Mouse (Mus musculus) MEL (cell line): ENCODE measurements around the gene Ubxn7.

Experiments used
- CHD1 ChIP-seq: IDR thresholded peaks from 2 replicates; pipeline ENCODE4 v1.6.1; 2012; ENCODE audit warnings: low read depth, mild to moderate bottlenecking, inconsistent platforms, low read length, improper control_type of control experiment
- CTCF ChIP-seq, 3 experiments: IDR thresholded peaks in 2 of 3; conservative IDR thresholded peaks in 1 of 3; 2 replicates each; pipeline ENCODE4 v1.5.1; 2011 to 2012; ENCODE audit warnings: low read length in 3 of 3, low read depth in 2 of 3, mild to moderate bottlenecking in 2 of 3, improper control_type of control experiment in 1 of 3, inconsistent platforms in 1 of 3, mixed read lengths in 1 of 3, moderate library complexity in 1 of 3; ENCODE audit not compliant: control insufficient read depth in 1 of 3, insufficient read depth in 1 of 3, poor library complexity in 1 of 3, severe bottlenecking in 1 of 3
- EP300 ChIP-seq, 2 experiments: IDR thresholded peaks; 2 replicates each; pipeline ENCODE4 v1.6.1; 2011; ENCODE audit warnings: improper control_type of control experiment in 2 of 2, low read length in 2 of 2, low read depth in 1 of 2, mild to moderate bottlenecking in 1 of 2
- KAT2A ChIP-seq: conservative IDR thresholded peaks from 2 replicates; pipeline ENCODE4 v1.6.1; 2012; ENCODE audit warnings: low read depth, low read length, improper control_type of control experiment, inconsistent platforms
- POLR2A ChIP-seq, 2 experiments: IDR thresholded peaks; 2 replicates each; pipeline ENCODE4 v1.6.1; 2011 to 2012; ENCODE audit warnings: low read length in 2 of 2, mild to moderate bottlenecking in 2 of 2, control low read depth in 1 of 2, improper control_type of control experiment in 1 of 2, low read depth in 1 of 2, moderate library complexity in 1 of 2; ENCODE audit not compliant: control insufficient read depth in 1 of 2, insufficient read depth in 1 of 2, poor library complexity in 1 of 2
- POLR2AphosphoS2 ChIP-seq: IDR thresholded peaks from 2 replicates; pipeline ENCODE4 v1.6.1; 2011; ENCODE audit warnings: low read length, improper control_type of control experiment
- POLR2AphosphoS5 ChIP-seq: IDR thresholded peaks from 2 replicates; pipeline ENCODE4 v1.6.1; 2012; ENCODE audit warnings: low read depth, borderline replicate concordance, mild to moderate bottlenecking, inconsistent platforms, low read length, moderate library complexity, mixed read lengths
- SIN3A ChIP-seq: IDR thresholded peaks from 2 replicates; pipeline ENCODE4 v1.6.1; 2012; ENCODE audit warnings: low read length, improper control_type of control experiment, inconsistent platforms
- SMC3 ChIP-seq: IDR thresholded peaks from 2 replicates; pipeline ENCODE4 v1.6.1; 2011; ENCODE audit warnings: low read depth, low read length, improper control_type of control experiment
- TCF12 ChIP-seq: IDR thresholded peaks from 2 replicates; pipeline ENCODE4 v1.6.1; 2014; ENCODE audit warnings: low read depth, mild to moderate bottlenecking, inconsistent platforms, low read length, improper control_type of control experiment, moderate library complexity
- USF1 ChIP-seq: IDR thresholded peaks from 2 replicates; pipeline ENCODE4 v1.6.1; 2014; ENCODE audit warnings: low read depth, mild to moderate bottlenecking, inconsistent platforms, low read length, improper control_type of control experiment, moderate library complexity

DNA sequence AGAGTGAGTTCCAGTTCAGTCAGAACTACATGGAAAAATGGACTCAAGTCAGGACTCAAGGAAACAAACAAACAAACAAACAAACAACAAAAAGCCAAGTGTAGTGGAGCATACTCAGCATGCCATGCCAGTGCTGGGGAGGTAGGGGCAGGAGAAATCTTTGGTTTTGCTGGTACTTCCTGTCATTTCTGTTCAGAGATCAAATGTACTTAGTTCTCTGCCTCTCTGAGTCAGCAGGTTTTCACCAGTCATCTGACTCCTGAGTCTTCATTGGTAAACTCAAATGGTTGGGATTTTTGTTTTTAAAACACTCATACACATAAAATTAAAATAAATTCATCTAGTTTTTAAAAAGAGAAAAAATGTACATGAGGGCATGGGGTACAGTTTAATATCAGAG, 13.5 kb downstream of the Ubxn7 start:
- TF ChIP-seq CTCF (IDR thresholded peaks at IDR 0.05 in 2 of 3, conservative IDR thresholded peaks at IDR 0.05 in 1 of 3; ENCODE audit: control insufficient read depth in 1 of 3, insufficient read depth in 1 of 3, low read depth in 2 of 3, low read length in 3 of 3, poor library complexity in 1 of 3, severe bottlenecking in 1 of 3) (no peak), SIN3A (no peak), EP300 (IDR thresholded peaks at IDR 0.05; ENCODE audit: low read depth in 1 of 2, low read length in 2 of 2) (no peak), CHD1 (no peak), TCF12 (no peak), USF1 (no peak), POLR2AphosphoS5 (no peak), POLR2AphosphoS2 (no peak), KAT2A (no peak), POLR2A (IDR thresholded peaks at IDR 0.05; ENCODE audit: control insufficient read depth in 1 of 2, insufficient read depth in 1 of 2, low read depth in 1 of 2, low read length in 2 of 2, poor library complexity in 1 of 2) (no peak), SMC3 (no peak)
